Comparison of ENCODE assay signal across 12 mouse cellular contexts in genomic region chr7:96539248-96540034, GRCm38 (mm10).
DNase-seq lines count a peak whose midpoint lies in the region; ATAC-seq lines count a peak whose summit lies in the region.
"Had no signal": no experiment of that assay in that cellular context is flagged by ENCODE, and none has a peak within 500 bp of the region (broad histone marks: within the 10 kb centered on the region; RNA-seq: fewer than 3 reads in every experiment).

No protein-coding gene starts in this region.

- H3K27ac ChIP-seq in limb, embryonic 12.5 days = 0 out of 2 replicates have a peak overlapping the region, but pooled peaks have one; percentile 29

- peaks cover 44% of the 10 kb centered on the region for H3K4me1 ChIP-seq in limb, embryonic 12.5 days (replicated peaks)

- WGBS in limb, embryonic 12.5 days = 82% methylated on average over 4 of the region's 4 CpGs

- intact Hi-C loops in left cerebral cortex, postnatal 4 days (cut with DNase I) = no loop called here
- intact Hi-C loops in left cerebral cortex, postnatal 36 days (cut with DNase I) = no loop called here
- intact Hi-C loops in heart, postnatal 14 days (cut with DNase I) = no loop called here

- no peaks in the 10 kb centered on the region for H3K36me3 ChIP-seq in limb, embryonic 12.5 days

- H3K27me3 ChIP-seq in limb, embryonic 12.5 days = peaks cover 6% of the 10 kb centered on the region; the same call in 1 of the 2 replicates

- no peak overlapping the region for H3K4me3 ChIP-seq in limb, embryonic 12.5 days (replicated peaks)
- H3K4me3 ChIP-seq: myocyte had no signal

- peak; percentile 91 for ATAC-seq in cerebellum, adult (ENCODE audit: insufficient number of reproducible peaks, low FRiP score, low TSS enrichment)
- ATAC-seq in limb, embryonic 12.5 days (ENCODE audit: insufficient number of reproducible peaks, insufficient read depth, low FRiP score, low TSS enrichment, low read depth) = no peak
- no peak for ATAC-seq in erythroid progenitor cell, adult 5-6 weeks (replicated peaks; ENCODE audit: low FRiP score, poor library complexity, severe bottlenecking)
- ATAC-seq: intestine, postnatal 0 days; liver, postnatal 0 days had no signal

- H3K9ac ChIP-seq in limb, embryonic 12.5 days (replicated peaks) = no peak overlapping the region
- H3K9ac ChIP-seq: liver, postnatal 0 days had no signal

- no peaks in the 10 kb centered on the region for H3K9me3 ChIP-seq in limb, embryonic 12.5 days

- no peak overlapping the region for H3K4me2 ChIP-seq in limb, embryonic 12.5 days

- peak; percentile 81 for DNase-seq in left cerebral cortex, postnatal 4 days
- no peak for DNase-seq in left cerebral cortex, postnatal 36 days (ENCODE audit: low spot score in 2 of 2)
- peak; percentile 97 for DNase-seq in cerebellum, adult 9-11 months
- no peak for DNase-seq in heart, postnatal 14 days
- DNase-seq: adrenal gland, postnatal 36 days; heart, adult 11 months; liver, postnatal 0 days had no signal

Comparison
In these comparisons a context has a peak if more than half of its experiments do, and no peak if none do; other contexts are left out.
1. DNase-seq: peak in left cerebral cortex, postnatal 4 days (single experiment) and cerebellum, adult 9-11 months (single experiment); none in left cerebral cortex, postnatal 36 days (0 of 2) and heart, postnatal 14 days (0 of 2).